In genomic region chr4:144906978-144907703, GRCm38 (mm10) we compare ENCODE assay signal across 11 mouse cellular contexts. TPM values are rescaled to one million over a fixed set of nuclear protein-coding genes. Genes with fewer than 3 reads are reported as not detected.
DNase-seq lines count a peak whose midpoint lies in the region; ATAC-seq lines count a peak whose summit lies in the region.
"Had no signal": no experiment of that assay in that cellular context is flagged by ENCODE, and none has a peak within 500 bp of the region (broad histone marks: within the 10 kb centered on the region; RNA-seq: fewer than 3 reads in every experiment).

No protein-coding gene starts in this region.

- H3K27me3 ChIP-seq in hindbrain, embryonic 15.5 days: no peaks in the 10 kb centered on the region
- H3K27me3 ChIP-seq in hindbrain, embryonic 10.5 days (ENCODE audit: insufficient read depth, poor library complexity, severe bottlenecking): no peaks in the 10 kb centered on the region
- no peaks in the 10 kb centered on the region for H3K27me3 ChIP-seq in megakaryocyte, embryonic 14.5 days (replicated peaks)

- DNase-seq in adrenal gland, adult 2 months: peak; percentile 33
- no peak for DNase-seq in adrenal gland, adult 8-10 months
- no peak for DNase-seq in hindbrain, embryonic 10.5 days (ENCODE audit: low spot score)
- DNase-seq in spleen, adult 18-20 months: no peak
- no peak for DNase-seq in left cerebral cortex, adult 8-10 months (ENCODE audit: low spot score in 2 of 2)
- DNase-seq: cerebellum, adult 9-10 months; thymus, adult 2 months had no signal

- WGBS in hindbrain, embryonic 15.5 days: 81% methylated on average over 4 of the region's 4 CpGs
- WGBS in hindbrain, embryonic 10.5 days: 80% methylated on average over 4 of the region's 4 CpGs

- H3K4me2 ChIP-seq in hindbrain, embryonic 15.5 days: no peak overlapping the region

- peak; percentile 12; the same call in 1 of the 2 replicates for ATAC-seq in hindbrain, embryonic 15.5 days (ENCODE audit: low FRiP score, low read depth)
- no peak for ATAC-seq in megakaryocyte, adult 5-6 weeks (ENCODE audit: poor library complexity, severe bottlenecking)

- 0 out of 2 replicates have a peak, but pooled peaks cover 4% of the 10 kb centered on the region for H3K4me1 ChIP-seq in hindbrain, embryonic 15.5 days (replicated peaks)
- no peaks in the 10 kb centered on the region for H3K4me1 ChIP-seq in hindbrain, embryonic 10.5 days (replicated peaks)
- peaks cover 100% of the 10 kb centered on the region for H3K4me1 ChIP-seq in megakaryocyte, embryonic 14.5 days

- no peak overlapping the region for H3K9ac ChIP-seq in hindbrain, embryonic 15.5 days
- H3K9ac ChIP-seq: liver, embryonic 14.5 days had no signal

- H3K4me3 ChIP-seq in hindbrain, embryonic 15.5 days: no peak overlapping the region
- H3K4me3 ChIP-seq in hindbrain, embryonic 10.5 days: no peak overlapping the region
- H3K4me3 ChIP-seq in megakaryocyte, embryonic 14.5 days (replicated peaks): peak overlapping the region; percentile 88

- no peaks in the 10 kb centered on the region for H3K9me3 ChIP-seq in hindbrain, embryonic 15.5 days
- H3K9me3 ChIP-seq in hindbrain, embryonic 10.5 days: no peaks in the 10 kb centered on the region
- H3K9me3 ChIP-seq in megakaryocyte, embryonic 14.5 days: no peaks in the 10 kb centered on the region

- H3K36me3 ChIP-seq in hindbrain, embryonic 15.5 days: no peaks in the 10 kb centered on the region
- no peaks in the 10 kb centered on the region for H3K36me3 ChIP-seq in hindbrain, embryonic 10.5 days
- H3K36me3 ChIP-seq in megakaryocyte, embryonic 14.5 days (replicated peaks; ENCODE audit: low read length): peaks cover 100% of the 10 kb centered on the region

- no peak overlapping the region for H3K27ac ChIP-seq in hindbrain, embryonic 15.5 days (replicated peaks)
- H3K27ac ChIP-seq in hindbrain, embryonic 10.5 days: no peak overlapping the region
- H3K27ac ChIP-seq: liver, embryonic 14.5 days had no signal

RNA-seq across cellular contexts. Expression of gene Dhrs3, which starts 14.5 kb away (rescaled TPM):
- 100 to 1,000 TPM in 1 of 2 experiments, 10 to 100 TPM in 1; 94.8 to 157 TPM for total RNA-seq in adrenal gland, adult 2 months (2021)
- 96.3 and 135 TPM in 2 replicates for polyA plus RNA-seq in adrenal gland, adult 2 months (2012; rRNA removed)
- total RNA-seq in adrenal gland, adult 8-10 months (2022): 100 to 1,000 TPM in 1 of 4 experiments, 10 to 100 TPM in 3; 65.0 to 107 (median 92.3) TPM
- polyA plus RNA-seq in hindbrain, embryonic 15.5 days (2015; fragmentation: Nextera tagmentation; extraction: Ambion mirVana): 46.5 and 59.9 TPM in 2 replicates
- 11.7 and 11.8 TPM in 2 replicates for polyA plus RNA-seq in hindbrain, embryonic 10.5 days (2016; fragmentation: Nextera tagmentation; extraction: Ambion mirVana)
- 44.7 and 211 TPM in 2 replicates for polyA plus RNA-seq in megakaryocyte, embryonic 14.5 days (2012; ENCODE audit: insufficient read depth, low replicate concordance)
- total RNA-seq in megakaryocyte, adult 5-6 weeks (2015): 49.7 and 49.8 TPM in 2 replicates
- 60.0 and 61.4 TPM in 2 replicates for total RNA-seq in megakaryocyte, adult 5-6 weeks (2017)
- total RNA-seq in left cerebral cortex, adult 8-10 months (2022): 10 to 100 TPM; 30.2 to 35.8 (median 32.5) TPM
